ENCODE assay signal across 20 mouse cellular contexts in genomic region chr16:91053599-91053998, GRCm38 (mm10). TPM values are rescaled to one million over a fixed set of nuclear protein-coding genes. Genes with fewer than 3 reads are reported as not detected.
DNase-seq lines count a peak whose midpoint lies in the region; ATAC-seq lines count a peak whose summit lies in the region.
"Had no signal": no experiment of that assay in that cellular context is flagged by ENCODE, and none has a peak within 500 bp of the region (broad histone marks: within the 10 kb centered on the region; RNA-seq: fewer than 3 reads in every experiment).

No protein-coding gene starts in this region.

- H3K4me3 ChIP-seq in embryonic facial prominence, embryonic 11.5 days (ENCODE audit: low read depth, low read length) = no peak overlapping the region
- no peak overlapping the region for H3K4me3 ChIP-seq in embryonic facial prominence, embryonic 10.5 days
- no peak overlapping the region for H3K4me3 ChIP-seq in hindbrain, embryonic 13.5 days
- no peak overlapping the region for H3K4me3 ChIP-seq in hindbrain, embryonic 11.5 days (ENCODE audit: low read depth, low read length)
- H3K4me3 ChIP-seq: embryonic facial prominence, embryonic 12.5 days; heart, adult 2 months; heart, embryonic 15.5 days; hindbrain, embryonic 10.5 days had no signal

- H3K36me3 ChIP-seq in embryonic facial prominence, embryonic 11.5 days (replicated peaks; ENCODE audit: control insufficient read depth, insufficient read depth, low read depth, low read length) = no peaks in the 10 kb centered on the region
- H3K36me3 ChIP-seq in embryonic facial prominence, embryonic 10.5 days (replicated peaks) = no peaks in the 10 kb centered on the region
- H3K36me3 ChIP-seq in hindbrain, embryonic 13.5 days = no peaks in the 10 kb centered on the region
- H3K36me3 ChIP-seq in hindbrain, embryonic 11.5 days (ENCODE audit: control insufficient read depth, insufficient read depth, low read length) = no peaks in the 10 kb centered on the region
- H3K36me3 ChIP-seq: embryonic facial prominence, embryonic 12.5 days; heart, embryonic 15.5 days; hindbrain, embryonic 10.5 days had no signal

- H3K27me3 ChIP-seq in embryonic facial prominence, embryonic 11.5 days (ENCODE audit: control insufficient read depth, insufficient read depth, low read length) = no peaks in the 10 kb centered on the region
- peaks cover 19% of the 10 kb centered on the region for H3K27me3 ChIP-seq in embryonic facial prominence, embryonic 10.5 days (replicated peaks; ENCODE audit: low read depth, poor library complexity, severe bottlenecking)
- H3K27me3 ChIP-seq in hindbrain, embryonic 13.5 days = peaks cover 17% of the 10 kb centered on the region
- H3K27me3 ChIP-seq in hindbrain, embryonic 11.5 days (ENCODE audit: control insufficient read depth, insufficient read depth, low read length) = no peaks in the 10 kb centered on the region

- WGBS in embryonic facial prominence, embryonic 11.5 days = 63% methylated on average over 8 of the region's 8 CpGs
- 59% methylated on average over 8 of the region's 8 CpGs for WGBS in embryonic facial prominence, embryonic 10.5 days
- WGBS in hindbrain, embryonic 13.5 days = 64% methylated on average over 8 of the region's 8 CpGs
- 63% methylated on average over 8 of the region's 8 CpGs for WGBS in hindbrain, embryonic 11.5 days

- no peak overlapping the region for H3K4me2 ChIP-seq in embryonic facial prominence, embryonic 11.5 days (ENCODE audit: low read depth, low read length)
- H3K4me2 ChIP-seq in hindbrain, embryonic 13.5 days = no peak overlapping the region
- H3K4me2 ChIP-seq in hindbrain, embryonic 11.5 days (replicated peaks; ENCODE audit: low read depth, low read length) = no peak overlapping the region
- H3K4me2 ChIP-seq: embryonic facial prominence, embryonic 12.5 days; heart, embryonic 11.5 days; heart, embryonic 15.5 days had no signal

- no peak overlapping the region for H3K27ac ChIP-seq in embryonic facial prominence, embryonic 11.5 days (replicated peaks; ENCODE audit: low read depth, low read length)
- H3K27ac ChIP-seq in embryonic facial prominence, embryonic 10.5 days (replicated peaks) = no peak overlapping the region
- H3K27ac ChIP-seq in hindbrain, embryonic 13.5 days = no peak overlapping the region
- H3K27ac ChIP-seq in hindbrain, embryonic 11.5 days (ENCODE audit: low read depth, low read length) = no peak overlapping the region
- H3K27ac ChIP-seq: embryonic facial prominence, embryonic 12.5 days; heart, adult 2 months; heart, embryonic 15.5 days; hindbrain, embryonic 10.5 days had no signal

- ATAC-seq in embryonic facial prominence, embryonic 11.5 days (replicated peaks; ENCODE audit: insufficient number of reproducible peaks, low FRiP score, low TSS enrichment, low read depth) = no peak
- ATAC-seq in hindbrain, embryonic 13.5 days (ENCODE audit: low FRiP score) = no peak
- ATAC-seq in hindbrain, embryonic 11.5 days (ENCODE audit: low FRiP score) = no peak
- ATAC-seq: forebrain, embryonic 14.5 days; hindbrain, embryonic 16.5 days; inflammation-experienced regulatory T-cells, adult 6 months had no signal

- H3K4me1 ChIP-seq in embryonic facial prominence, embryonic 11.5 days (ENCODE audit: control insufficient read depth, insufficient read depth, low read length) = no peaks in the 10 kb centered on the region
- H3K4me1 ChIP-seq in embryonic facial prominence, embryonic 10.5 days = peaks cover 5% of the 10 kb centered on the region; the same call in 1 of the 2 replicates
- H3K4me1 ChIP-seq in hindbrain, embryonic 13.5 days (replicated peaks) = no peaks in the 10 kb centered on the region
- H3K4me1 ChIP-seq in hindbrain, embryonic 11.5 days (replicated peaks; ENCODE audit: control insufficient read depth, insufficient read depth, low read length) = no peaks in the 10 kb centered on the region

- peak; percentile 20 to 32 for DNase-seq in cerebellum, adult 18-20 months
- no peak for DNase-seq in cerebellum, adult 9-10 months
- DNase-seq in embryonic facial prominence, embryonic 11.5 days (ENCODE audit: low spot score) = peak; percentile 26
- no peak for DNase-seq in embryonic facial prominence, embryonic 10.5 days (ENCODE audit: low spot score)
- DNase-seq in hindbrain, embryonic 11.5 days (ENCODE audit: low spot score) = no peak
- DNase-seq in brain, adult 2 months (ENCODE audit: low read depth, low spot score) = peak; percentile 64
- no peak for DNase-seq in ovary, adult 18-20 months (ENCODE audit: low spot score)
- DNase-seq: adrenal gland, postnatal 10 days; gastrocnemius, postnatal 10 days; heart, adult 2 months; heart, postnatal 14 days; kidney, adult 18-20 months had no signal

- H3K9me3 ChIP-seq in embryonic facial prominence, embryonic 11.5 days (replicated peaks; ENCODE audit: control insufficient read depth, low read length) = no peaks in the 10 kb centered on the region
- H3K9me3 ChIP-seq in embryonic facial prominence, embryonic 10.5 days = no peaks in the 10 kb centered on the region
- no peaks in the 10 kb centered on the region for H3K9me3 ChIP-seq in hindbrain, embryonic 13.5 days
- no peaks in the 10 kb centered on the region for H3K9me3 ChIP-seq in hindbrain, embryonic 11.5 days (ENCODE audit: control insufficient read depth, low read length)
- H3K9me3 ChIP-seq: embryonic facial prominence, embryonic 12.5 days; heart, embryonic 15.5 days; hindbrain, embryonic 10.5 days had no signal

- 0 out of 2 replicates have a peak overlapping the region, but pooled peaks have one; percentile 4 for H3K9ac ChIP-seq in embryonic facial prominence, embryonic 11.5 days (replicated peaks; ENCODE audit: low read length)
- peak overlapping the region; percentile 53; the same call in 1 of the 2 replicates for H3K9ac ChIP-seq in hindbrain, embryonic 13.5 days
- no peak overlapping the region for H3K9ac ChIP-seq in hindbrain, embryonic 11.5 days (ENCODE audit: low read depth, low read length)
- H3K9ac ChIP-seq: embryonic facial prominence, embryonic 12.5 days; heart, embryonic 15.5 days had no signal

RNA-seq across cellular contexts. Expression of gene Paxbp1, which starts 9.3 kb away (rescaled TPM):
- polyA plus RNA-seq in embryonic facial prominence, embryonic 11.5 days (2014; fragmentation: Nextera tagmentation; extraction: Ambion mirVana) = 79.8 and 84.3 TPM in 2 replicates
- polyA plus RNA-seq in embryonic facial prominence, embryonic 10.5 days (2016; fragmentation: Nextera tagmentation; extraction: Ambion mirVana) = 66.9 and 79.2 TPM in 2 replicates
- 77.1 and 79.7 TPM in 2 replicates for polyA plus RNA-seq in hindbrain, embryonic 13.5 days (2015; fragmentation: Nextera tagmentation; extraction: Ambion mirVana)
- 91.1 and 104 TPM in 2 replicates for polyA plus RNA-seq in hindbrain, embryonic 11.5 days (2014; fragmentation: Nextera tagmentation; extraction: Ambion mirVana)

RNA-seq across cellular contexts. Expression of gene 4932438H23Rik, which starts 41.3 kb away (rescaled TPM):
- not detected in 2 replicates for polyA plus RNA-seq in embryonic facial prominence, embryonic 11.5 days (2014; fragmentation: Nextera tagmentation; extraction: Ambion mirVana)
- polyA plus RNA-seq in embryonic facial prominence, embryonic 10.5 days (2016; fragmentation: Nextera tagmentation; extraction: Ambion mirVana) = 0.15 TPM in 1 of 2 replicates, not detected in the other
- 0.83 and 0.99 TPM in 2 replicates for polyA plus RNA-seq in hindbrain, embryonic 13.5 days (2015; fragmentation: Nextera tagmentation; extraction: Ambion mirVana)
- polyA plus RNA-seq in hindbrain, embryonic 11.5 days (2014; fragmentation: Nextera tagmentation; extraction: Ambion mirVana) = 0.17 and 0.25 TPM in 2 replicates

RNA-seq across cellular contexts. Expression of gene Synj1, which starts 42.5 kb away (rescaled TPM):
- 12.1 and 12.7 TPM in 2 replicates for polyA plus RNA-seq in embryonic facial prominence, embryonic 11.5 days (2014; fragmentation: Nextera tagmentation; extraction: Ambion mirVana)
- 11.6 and 11.8 TPM in 2 replicates for polyA plus RNA-seq in embryonic facial prominence, embryonic 10.5 days (2016; fragmentation: Nextera tagmentation; extraction: Ambion mirVana)
- polyA plus RNA-seq in hindbrain, embryonic 13.5 days (2015; fragmentation: Nextera tagmentation; extraction: Ambion mirVana) = 40.5 and 41.4 TPM in 2 replicates
- polyA plus RNA-seq in hindbrain, embryonic 11.5 days (2014; fragmentation: Nextera tagmentation; extraction: Ambion mirVana) = 25.3 and 30.5 TPM in 2 replicates

Comparison
In these comparisons a context has a peak if more than half of its experiments do, and no peak if none do; other contexts are left out.
1. DNase-seq: peak in cerebellum, adult 18-20 months (2 of 2), embryonic facial prominence, embryonic 11.5 days (single experiment) and brain, adult 2 months (single experiment); none in cerebellum, adult 9-10 months (single experiment), embryonic facial prominence, embryonic 10.5 days (single experiment), hindbrain, embryonic 11.5 days (single experiment) and ovary, adult 18-20 months (single experiment).